ENCODE assay signal across 30 mouse cellular contexts in the genomic region with DNA sequence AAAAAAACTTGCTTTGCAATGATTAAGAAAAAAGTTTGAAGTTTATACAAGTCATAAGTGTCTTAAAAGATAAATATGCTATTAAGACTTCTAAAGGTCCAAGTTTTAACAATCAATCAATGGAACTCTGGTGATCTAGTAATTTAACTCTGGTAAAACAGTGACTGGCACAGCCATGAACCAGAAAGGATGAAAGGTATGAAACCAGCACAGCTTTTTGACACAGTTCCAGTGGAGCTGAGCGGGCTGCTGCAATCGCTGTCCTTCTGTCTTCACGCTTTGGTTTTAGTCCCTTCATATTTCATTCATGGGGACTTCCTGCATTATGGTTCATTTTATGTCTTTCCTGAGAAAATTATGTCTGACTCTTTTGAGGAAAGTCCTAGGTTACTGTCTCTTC. TPM values are rescaled to one million over a fixed set of nuclear protein-coding genes. Genes with fewer than 3 reads are reported as not detected.
DNase-seq lines count a peak whose midpoint lies in the region; ATAC-seq and TF ChIP-seq lines count a peak whose summit lies in the region.
"Had no signal": no experiment of that assay in that cellular context is flagged by ENCODE, and none has a peak within 500 bp of the region (broad histone marks: within the 10 kb centered on the region; RNA-seq: fewer than 3 reads in every experiment).

No protein-coding gene starts in this region.

- H3K27me3 ChIP-seq in liver, adult 2 months (ENCODE audit: control insufficient read depth, insufficient read depth, low read length) = no peaks in the 10 kb centered on the region
- no peaks in the 10 kb centered on the region for H3K27me3 ChIP-seq in intestine, embryonic 15.5 days (replicated peaks)
- H3K27me3 ChIP-seq in intestine, postnatal 0 days (replicated peaks; ENCODE audit: control insufficient read depth, insufficient read depth, low read length) = no peaks in the 10 kb centered on the region
- H3K27me3 ChIP-seq in forebrain, embryonic 13.5 days = no peaks in the 10 kb centered on the region
- H3K27me3 ChIP-seq: CH12.LX; forebrain, embryonic 15.5 days; heart, embryonic 12.5 days; heart, embryonic 15.5 days; hindbrain, embryonic 13.5 days; Patski had no signal

- H3K9me3 ChIP-seq in intestine, embryonic 15.5 days = no peaks in the 10 kb centered on the region
- no peaks in the 10 kb centered on the region for H3K9me3 ChIP-seq in intestine, postnatal 0 days (ENCODE audit: control insufficient read depth)
- no peaks in the 10 kb centered on the region for H3K9me3 ChIP-seq in forebrain, embryonic 13.5 days (replicated peaks)
- H3K9me3 ChIP-seq: forebrain, embryonic 10.5 days; forebrain, embryonic 15.5 days; heart, embryonic 12.5 days; heart, embryonic 15.5 days; hindbrain, embryonic 10.5 days; hindbrain, embryonic 13.5 days had no signal

- no peak overlapping the region for H3K4me2 ChIP-seq in intestine, embryonic 15.5 days (replicated peaks)
- H3K4me2 ChIP-seq in intestine, postnatal 0 days (replicated peaks; ENCODE audit: low read depth) = no peak overlapping the region
- H3K4me2 ChIP-seq in forebrain, embryonic 13.5 days = no peak overlapping the region
- H3K4me2 ChIP-seq: forebrain, embryonic 15.5 days; heart, embryonic 12.5 days; heart, embryonic 15.5 days; hindbrain, embryonic 13.5 days had no signal

- H3K9ac ChIP-seq in liver, adult 2 months (ENCODE audit: low read depth, low read length) = no peak overlapping the region
- no peak overlapping the region for H3K9ac ChIP-seq in intestine, embryonic 15.5 days
- no peak overlapping the region for H3K9ac ChIP-seq in intestine, postnatal 0 days (ENCODE audit: low read depth, low read length)
- H3K9ac ChIP-seq in forebrain, embryonic 13.5 days = no peak overlapping the region
- H3K9ac ChIP-seq: forebrain, embryonic 15.5 days; heart, embryonic 12.5 days; heart, embryonic 15.5 days; hindbrain, embryonic 13.5 days had no signal

- no peak for ATAC-seq in intestine, embryonic 15.5 days
- no peak for ATAC-seq in intestine, postnatal 0 days
- no peak for ATAC-seq in forebrain, embryonic 13.5 days
- ATAC-seq: forebrain, embryonic 15.5 days; Patski had no signal

- H3K4me3 ChIP-seq in liver, adult 2 months (ENCODE audit: insufficient read depth, low read depth, low read length) = no peak overlapping the region
- no peak overlapping the region for H3K4me3 ChIP-seq in intestine, embryonic 15.5 days (replicated peaks)
- no peak overlapping the region for H3K4me3 ChIP-seq in intestine, postnatal 0 days (ENCODE audit: low read depth, low read length)
- H3K4me3 ChIP-seq in forebrain, embryonic 13.5 days = no peak overlapping the region
- H3K4me3 ChIP-seq: forebrain, embryonic 10.5 days; forebrain, embryonic 15.5 days; heart, embryonic 12.5 days; heart, embryonic 15.5 days; hindbrain, embryonic 10.5 days; hindbrain, embryonic 13.5 days had no signal

- no peak for TF ChIP-seq CTCF in liver, adult 2 months (IDR thresholded peaks at IDR 0.05; ENCODE audit: low read depth, low read length)
- no peak for TF ChIP-seq CTCF in intestine, postnatal 0 days (IDR thresholded peaks at IDR 0.05; ENCODE audit: low read depth)

- H3K79me2 ChIP-seq in liver, adult 2 months (ENCODE audit: control insufficient read depth, insufficient read depth, low read length) = no peaks in the 10 kb centered on the region

- TF ChIP-seq POLR2A in liver, adult 2 months (IDR thresholded peaks at IDR 0.05; ENCODE audit: extremely low read depth, insufficient read depth, low read length) = no peak

- no peaks in the 10 kb centered on the region for H3K36me3 ChIP-seq in liver, adult 2 months (ENCODE audit: control insufficient read depth, insufficient read depth, low read length)
- H3K36me3 ChIP-seq in intestine, embryonic 15.5 days = no peaks in the 10 kb centered on the region
- no peaks in the 10 kb centered on the region for H3K36me3 ChIP-seq in intestine, postnatal 0 days (ENCODE audit: control insufficient read depth, insufficient read depth)
- H3K36me3 ChIP-seq in forebrain, embryonic 13.5 days (ENCODE audit: poor library complexity, severe bottlenecking) = no peaks in the 10 kb centered on the region
- H3K36me3 ChIP-seq: forebrain, embryonic 10.5 days; forebrain, embryonic 15.5 days; G1E; heart, embryonic 12.5 days; heart, embryonic 15.5 days; hindbrain, embryonic 10.5 days; hindbrain, embryonic 13.5 days had no signal

- no peak overlapping the region for H3K27ac ChIP-seq in liver, adult 2 months (replicated peaks; ENCODE audit: insufficient read depth, low read depth, low read length)
- peak overlapping the region; percentile 36; the same call in 1 of the 2 replicates for H3K27ac ChIP-seq in intestine, embryonic 15.5 days
- H3K27ac ChIP-seq in intestine, postnatal 0 days (ENCODE audit: low read depth, low read length) = peak overlapping the region; percentile 23; the same call in 1 of the 2 replicates
- H3K27ac ChIP-seq in forebrain, embryonic 13.5 days = no peak overlapping the region
- H3K27ac ChIP-seq: forebrain, embryonic 10.5 days; forebrain, embryonic 15.5 days; heart, embryonic 15.5 days; hindbrain, embryonic 10.5 days; hindbrain, embryonic 13.5 days had no signal

- DNase-seq in kidney, adult 8-10 months = peak; percentile 20 to 35
- no peak for DNase-seq in kidney, adult 11 months
- DNase-seq in liver, adult 2 months (ENCODE audit: extremely low read depth, low read depth, low spot score) = peak; percentile 78
- no peak for DNase-seq in liver
- DNase-seq: adrenal gland, postnatal 10 days; B cell, adult 2 months; cerebellum, adult 18-20 months; cerebellum, adult 9-10 months; cerebellum, postnatal 14 days; gastrocnemius, postnatal 25 days; heart, adult 18-20 months; heart, postnatal 10 days; heart, postnatal 36 days had no signal

- H3K4me1 ChIP-seq in liver, adult 2 months (ENCODE audit: control insufficient read depth, insufficient read depth, low read length) = peaks cover 12% of the 10 kb centered on the region
- H3K4me1 ChIP-seq in intestine, embryonic 15.5 days (replicated peaks) = no peaks in the 10 kb centered on the region; the same call in 1 of the 2 replicates
- H3K4me1 ChIP-seq in intestine, postnatal 0 days (replicated peaks; ENCODE audit: control insufficient read depth, insufficient read depth, low read length) = peaks cover 9% of the 10 kb centered on the region; the same call in 1 of the 2 replicates
- H3K4me1 ChIP-seq in forebrain, embryonic 13.5 days = no peaks in the 10 kb centered on the region
- H3K4me1 ChIP-seq: forebrain, embryonic 10.5 days; forebrain, embryonic 15.5 days; hindbrain, embryonic 10.5 days; hindbrain, embryonic 13.5 days had no signal

- WGBS in liver, adult 2 months = 31% methylated on average over 3 of the region's 3 CpGs
- WGBS in intestine, embryonic 15.5 days = 63% methylated on average over 3 of the region's 3 CpGs
- WGBS in intestine, postnatal 0 days = 65% methylated on average over 3 of the region's 3 CpGs
- WGBS in forebrain, embryonic 13.5 days = 94% methylated on average over 3 of the region's 3 CpGs

RNA-seq across cellular contexts. Expression of gene Clec2h, which starts 12.5 kb away (rescaled TPM):
- 9.0 and 25.9 TPM in 2 replicates for total RNA-seq in liver, adult 2 months (2014; rRNA removed)
- 0.22 and 0.62 TPM in 2 replicates for polyA plus RNA-seq in liver, adult 2 months (2012; rRNA removed)
- polyA plus RNA-seq in intestine, embryonic 15.5 days (2015; fragmentation: Nextera tagmentation; extraction: Ambion mirVana) = 11.4 and 15.9 TPM in 2 replicates
- 169 and 175 TPM in 2 replicates for polyA plus RNA-seq in intestine, postnatal 0 days (2015; fragmentation: Nextera tagmentation; extraction: Ambion mirVana)
- not detected in 2 replicates for polyA plus RNA-seq in forebrain, embryonic 13.5 days (2015; fragmentation: Nextera tagmentation; extraction: Ambion mirVana)
- total RNA-seq: CH12.LX; gastrocnemius, adult 8-10 months; gastrocnemius, postnatal 25 days; heart, postnatal 10 days had no signal
- polyA plus RNA-seq: embryonic facial prominence, embryonic 11.5 days; embryonic facial prominence, embryonic 14.5 days; forebrain, embryonic 10.5 days; forebrain, embryonic 15.5 days; G1E; heart, embryonic 15.5 days; hindbrain, embryonic 10.5 days; hindbrain, embryonic 13.5 days; Patski had no signal

RNA-seq across cellular contexts. Expression of gene Klrb1a, which starts 26.3 kb away (rescaled TPM):
- total RNA-seq in liver, adult 2 months (2014; rRNA removed) = not detected in 2 replicates
- polyA plus RNA-seq in liver, adult 2 months (2012; rRNA removed) = not detected in 2 replicates
- not detected in 2 replicates for polyA plus RNA-seq in intestine, embryonic 15.5 days (2015; fragmentation: Nextera tagmentation; extraction: Ambion mirVana)
- polyA plus RNA-seq in intestine, postnatal 0 days (2015; fragmentation: Nextera tagmentation; extraction: Ambion mirVana) = not detected in 2 replicates
- polyA plus RNA-seq in forebrain, embryonic 13.5 days (2015; fragmentation: Nextera tagmentation; extraction: Ambion mirVana) = not detected in 2 replicates
- total RNA-seq: adrenal gland, adult 18-20 months; adrenal gland, postnatal 36 days; CH12.LX; gastrocnemius, adult 8-10 months; gastrocnemius, postnatal 25 days; heart, adult 18-20 months; heart, postnatal 10 days; heart, postnatal 36 days had no signal
- polyA plus RNA-seq: embryonic facial prominence, embryonic 11.5 days; embryonic facial prominence, embryonic 14.5 days; forebrain, embryonic 10.5 days; forebrain, embryonic 15.5 days; G1E; heart, embryonic 12.5 days; heart, embryonic 15.5 days; hindbrain, embryonic 10.5 days; hindbrain, embryonic 13.5 days; Patski had no signal

Comparison
In these comparisons a context has a peak if more than half of its experiments do, and no peak if none do; other contexts are left out.
1. DNase-seq: peak in kidney, adult 8-10 months (2 of 2) and liver, adult 2 months (single experiment); none in kidney, adult 11 months (single experiment) and liver (single experiment).
2. RNA of gene Clec2h, which starts 12.5 kb away (polyA plus RNA-seq): 169 to 175 TPM in intestine, postnatal 0 days; 11.4 to 15.9 TPM in intestine, embryonic 15.5 days, 0.22 to 0.62 TPM in liver, adult 2 months and not detected in forebrain, embryonic 13.5 days; every median in the first group is over 10 times any median in the second.
3. H3K27ac ChIP-seq: peak in intestine, embryonic 15.5 days (single experiment) and intestine, postnatal 0 days (single experiment); none in liver, adult 2 months (single experiment) and forebrain, embryonic 13.5 days (single experiment).